Mouse (Mus musculus) heart, embryonic 14.5 days (tissue): Measurements from ENCODE around the gene Dvl2. TPM values are rescaled to one million over a fixed set of nuclear protein-coding genes. Genes with fewer than 3 reads are reported as not detected.

Source experiments
- ATAC-seq: fragments of 200-750 bp; cut with Nextera tagmentation; 2 replicates; pipeline ENCODE4 v1.8.0; 2017; ENCODE audit warnings: low read depth, moderate TSS enrichment; ENCODE audit not compliant: insufficient number of reproducible peaks, insufficient read depth, low FRiP score
- H3K27ac ChIP-seq, 2 experiments: fragments of 200-500 bp in 1 of 2; fragments of 300-500 bp in 1 of 2; sonication (generic) in 1 of 2; replicated peaks in 1 of 2; 2 replicates each; pipeline ENCODE4 v1.5.1; 2012 to 2014; ENCODE audit warnings: low read depth in 2 of 2, low read length in 2 of 2, control low read depth in 1 of 2, mild to moderate bottlenecking in 1 of 2, mixed read lengths in 1 of 2; ENCODE audit not compliant: control insufficient read depth in 1 of 2, insufficient read depth in 1 of 2
- H3K27me3 ChIP-seq: fragments of 300-500 bp; sonication (generic); 2 replicates; pipeline ENCODE4 v1.6.1; 2014; ENCODE audit warnings: mild to moderate bottlenecking, low read length, control low read depth; ENCODE audit not compliant: control insufficient read depth, insufficient read depth
- H3K36me3 ChIP-seq: fragments of 300-500 bp; sonication (generic); 2 replicates; pipeline ENCODE4 v1.6.1; 2014; ENCODE audit warnings: mild to moderate bottlenecking, control low read depth, low read length, mixed read lengths; ENCODE audit not compliant: control insufficient read depth, insufficient read depth
- H3K4me1 ChIP-seq, 2 experiments: fragments of 200-500 bp in 1 of 2; fragments of 300-500 bp in 1 of 2; sonication (generic) in 1 of 2; 2 replicates each; pipeline ENCODE4 v1.6.1; 2012 to 2014; ENCODE audit warnings: low read length in 2 of 2, control low read depth in 1 of 2, mixed read lengths in 1 of 2; ENCODE audit not compliant: control insufficient read depth in 2 of 2, insufficient read depth in 2 of 2
- H3K4me2 ChIP-seq: fragments of 300-500 bp; sonication (generic); 2 replicates; pipeline ENCODE4 v1.6.1; 2014; ENCODE audit warnings: mild to moderate bottlenecking, low read length
- H3K4me3 ChIP-seq, 2 experiments: fragments of 200-500 bp in 1 of 2; fragments of 300-500 bp in 1 of 2; sonication (generic) in 1 of 2; 2 replicates each; pipeline ENCODE4 v1.5.1; 2012 to 2014; ENCODE audit warnings: low read length in 2 of 2, mild to moderate bottlenecking in 2 of 2, control low read depth in 1 of 2, low read depth in 1 of 2, moderate library complexity in 1 of 2; ENCODE audit not compliant: control insufficient read depth in 1 of 2, insufficient read depth in 1 of 2
- H3K9ac ChIP-seq: fragments of 300-500 bp; sonication (generic); 2 replicates; pipeline ENCODE4 v1.6.1; 2014; ENCODE audit warnings: mild to moderate bottlenecking, low read length
- H3K9me3 ChIP-seq: fragments of 300-500 bp; sonication (generic); 2 replicates; pipeline ENCODE4 v1.6.1; 2016; ENCODE audit warnings: low read length, control low read depth; ENCODE audit not compliant: control insufficient read depth
- WGBS: fragments of 180-500 bp; shearing (Covaris S2); extraction: QIAGEN DNeasy Blood & Tissue Kit; methylation state at CpG from one replicate; pipeline ENCODE4 v1.1.7; 2014; 5-methylcytosine and 5-hydroxymethylcytosine counted together
- polyA plus RNA-seq: library from polyadenylated mRNA; unstranded; fragments of >200 nt; fragmentation: Nextera tagmentation; extraction: Ambion mirVana; gene quantifications from 2 replicates; pipeline ENCODE4 v1.2.1, GENCODE M21; 2014

The Dvl2 gene
- polyA plus RNA-seq, 1 experiment from 2014 or later, result 16.6 TPM

- H3K27me3 ChIP-seq, result no peaks in the 10 kb centered on the region
- H3K4me3 ChIP-seq, result peak within 1 kb of the TSS; percentile 98 to 99
- peak within 1 kb of the TSS; percentile 83 to 99 for H3K27ac ChIP-seq
- peak within 1 kb of the TSS; percentile 80 for H3K4me2 ChIP-seq
- H3K4me1 ChIP-seq, result peaks cover 11 to 24% of the 10 kb centered on the region in 2 experiments
- whole genome bisulfite sequencing, result 54% methylated on average over 8 of the region's 8 CpGs
- H3K36me3 ChIP-seq, result peaks cover 53% of the 10 kb centered on the region
- peak within 1 kb of the TSS; percentile 99 for H3K9ac ChIP-seq
- H3K9me3 ChIP-seq, result no peaks in the 10 kb centered on the region
- ATAC-seq, result no peak
Measured at GRCm38 (mm10) chr11:69982225-69982624, 18.2 kb upstream of the Dvl2 start, which contains the start of gene Elp5. Gene Elp5, minus strand, starts transcription at chr11:69982517.

GRCm38 (mm10) chr11:69982877-69983276 lies 17.5 kb upstream of the Dvl2 start:
- 13% methylated on average over 5 of the region's 5 CpGs for WGBS
- ATAC-seq, result no peak
- Histone ChIP-seq H3K9me3 (no peaks in the 10 kb centered on the region), H3K4me2 (peak overlapping the region; percentile 80), H3K4me1 (peaks cover 11 to 24% of the 10 kb centered on the region in 2 experiments), H3K27ac (peak overlapping the region; percentile 20 to 99), H3K27me3 (no peaks in the 10 kb centered on the region), H3K36me3 (peaks cover 55% of the 10 kb centered on the region), H3K4me3 (peak overlapping the region in 1 of 2 experiments; percentile 99; a peak in 2 of 4 replicates), H3K9ac (peak overlapping the region; percentile 99)

- Histone ChIP-seq H3K27ac (peak overlapping the region in 1 of 2 experiments; percentile 99; a peak in 3 of 4 replicates), H3K4me1 (peaks cover 11 to 24% of the 10 kb centered on the region in 2 experiments), H3K36me3 (peaks cover 57% of the 10 kb centered on the region), H3K4me2 (peak overlapping the region; percentile 80), H3K27me3 (no peaks in the 10 kb centered on the region), H3K9ac (peak overlapping the region; percentile 99), H3K9me3 (no peaks in the 10 kb centered on the region), H3K4me3 (peak overlapping the region in 1 of 2 experiments; percentile 99; a peak in 2 of 4 replicates)
- WGBS, result 74% methylated on average over 4 of the region's 4 CpGs
- no peak for ATAC-seq
Measured at GRCm38 (mm10) chr11:69983377-69983776, 17.0 kb upstream of the Dvl2 start.

- peaks cover 11 to 22% of the 10 kb centered on the region in 2 experiments for H3K4me1 ChIP-seq
- no peak for ATAC-seq
- no peaks in the 10 kb centered on the region for H3K27me3 ChIP-seq
- no peak overlapping the region for H3K27ac ChIP-seq
- no peak overlapping the region for H3K9ac ChIP-seq
- peaks cover 61% of the 10 kb centered on the region for H3K36me3 ChIP-seq
- H3K4me3 ChIP-seq, result no peak overlapping the region
- H3K9me3 ChIP-seq, result no peaks in the 10 kb centered on the region
- WGBS, result 85% methylated on average over 8 of the region's 8 CpGs
- no peak overlapping the region for H3K4me2 ChIP-seq
Measured at GRCm38 (mm10) chr11:69984431-69984830, 16.0 kb upstream of the Dvl2 start.

- ATAC-seq, result no peak
- Histone ChIP-seq H3K9ac (peak overlapping the region; percentile 55; the same call in 1 of the 2 replicates), H3K36me3 (peaks cover 77% of the 10 kb centered on the region)
Measured at GRCm38 (mm10) chr11:69989949-69990348, 10.4 kb upstream of the Dvl2 start.

GRCm38 (mm10) chr11:69990850-69991691 lies 9.3 kb upstream of the Dvl2 start, which contains the start of gene Gabarap:
Gene Gabarap, plus strand, starts transcription at chr11:69991143.
- H3K36me3 ChIP-seq, result peaks cover 66% of the 10 kb centered on the region
- H3K9ac ChIP-seq, result peak within 1 kb of the TSS; percentile 92
- H3K27me3 ChIP-seq, result no peaks in the 10 kb centered on the region
- peak within 1 kb of the TSS; percentile 74 for H3K4me2 ChIP-seq
- peak within 1 kb of the TSS; percentile 95 to 98 for H3K27ac ChIP-seq
- WGBS, result under 1% methylated on average over 40 of the region's 40 CpGs
- peak; percentile 74 for ATAC-seq
- H3K4me1 ChIP-seq, result peaks cover 4 to 9% of the 10 kb centered on the region in 2 experiments
- no peaks in the 10 kb centered on the region for H3K9me3 ChIP-seq
- H3K4me3 ChIP-seq, result peak within 1 kb of the TSS; percentile 79 to 92

More at GRCm38 (mm10) chr11:69989949-69990348, 10.4 kb upstream of the Dvl2 start:
- H3K4me2 ChIP-seq, result no peak overlapping the region
- no peaks in the 10 kb centered on the region for H3K9me3 ChIP-seq
- peaks cover 4 to 9% of the 10 kb centered on the region in 2 experiments for H3K4me1 ChIP-seq
- H3K27me3 ChIP-seq, result no peaks in the 10 kb centered on the region
- 79% methylated on average over 8 of the region's 8 CpGs for WGBS
- H3K4me3 ChIP-seq, result no peak overlapping the region
- H3K27ac ChIP-seq, result peak overlapping the region in 1 of 2 experiments; percentile 95; a peak in 2 of 4 replicates

- Histone ChIP-seq H3K4me2 (peak overlapping the region; percentile 74), H3K27me3 (no peaks in the 10 kb centered on the region), H3K9ac (peak overlapping the region; percentile 92), H3K4me1 (peaks cover 4 to 9% of the 10 kb centered on the region in 2 experiments), H3K27ac (peak overlapping the region; percentile 78 to 95), H3K4me3 (peak overlapping the region; percentile 79 to 92), H3K9me3 (no peaks in the 10 kb centered on the region), H3K36me3 (peaks cover 60% of the 10 kb centered on the region)
- ATAC-seq, result no peak
- WGBS, result 0% methylated on average over 15 of the region's 15 CpGs
Measured at GRCm38 (mm10) chr11:69991711-69992110, 8.7 kb upstream of the Dvl2 start.
